Mouse (Mus musculus): ENCODE data around the gene A630001G21Rik. TPM values are rescaled to one million over a fixed set of nuclear protein-coding genes. Genes with fewer than 3 reads are reported as not detected.
A peak's percentile ranks its signal among the peaks of the same experiment; 100 is the strongest.

The A630001G21Rik gene
- polyA plus RNA-seq, 1 experiment from 2014 or later = 0.19 TPM

- WGBS = 90% methylated on average over 4 of the region's 4 CpGs
- Histone ChIP-seq H3K27me3 (ENCODE audit: control insufficient read depth, insufficient read depth, low read depth, low read length) (no peaks in the 10 kb centered on the region), H3K4me3 (ENCODE audit: low read depth, low read length) (no peak overlapping the region), H3K9ac (ENCODE audit: low read depth, low read length) (no peak overlapping the region), H3K4me1 (ENCODE audit: control insufficient read depth, insufficient read depth, low read length) (no peaks in the 10 kb centered on the region), H3K36me3 (ENCODE audit: control insufficient read depth, insufficient read depth, low read length) (no peaks in the 10 kb centered on the region), H3K9me3 (replicated peaks; ENCODE audit: control insufficient read depth, low read length, poor library complexity, severe bottlenecking) (no peaks in the 10 kb centered on the region), H3K27ac (ENCODE audit: low read length) (no peak overlapping the region), H3K4me2 (ENCODE audit: low read length) (no peak overlapping the region)
- ATAC-seq = no peak
Measured at GRCm38 (mm10) chr1:85761665-85762064, 16.8 kb downstream of the A630001G21Rik start.

- Histone ChIP-seq H3K4me3 (ENCODE audit: low read depth, low read length) (no peak overlapping the region), H3K27me3 (ENCODE audit: control insufficient read depth, insufficient read depth, low read depth, low read length) (no peaks in the 10 kb centered on the region), H3K9me3 (replicated peaks; ENCODE audit: control insufficient read depth, low read length, poor library complexity, severe bottlenecking) (no peaks in the 10 kb centered on the region), H3K27ac (ENCODE audit: low read length) (no peak overlapping the region), H3K4me1 (ENCODE audit: control insufficient read depth, insufficient read depth, low read length) (no peaks in the 10 kb centered on the region), H3K4me2 (ENCODE audit: low read length) (no peak overlapping the region), H3K36me3 (ENCODE audit: control insufficient read depth, insufficient read depth, low read length) (no peaks in the 10 kb centered on the region), H3K9ac (ENCODE audit: low read depth, low read length) (no peak overlapping the region)
- ATAC-seq = no peak
- 0% methylated on average over 1 of the region's 1 CpGs for WGBS
Measured at GRCm38 (mm10) chr1:85758969-85759293, 19.5 kb downstream of the A630001G21Rik start.

GRCm38 (mm10) chr1:85758231-85758968, 20.0 kb downstream of the A630001G21Rik start:
- WGBS = 28% methylated on average over 14 of the region's 14 CpGs
- no peak overlapping the region for H3K27ac ChIP-seq (ENCODE audit: low read length)
- no peak overlapping the region for H3K4me3 ChIP-seq (ENCODE audit: low read depth, low read length)
- no peaks in the 10 kb centered on the region for H3K36me3 ChIP-seq (ENCODE audit: control insufficient read depth, insufficient read depth, low read length)
- no peak overlapping the region for H3K4me2 ChIP-seq (ENCODE audit: low read length)
- H3K9me3 ChIP-seq (replicated peaks; ENCODE audit: control insufficient read depth, low read length, poor library complexity, severe bottlenecking) = no peaks in the 10 kb centered on the region
- H3K27me3 ChIP-seq (ENCODE audit: control insufficient read depth, insufficient read depth, low read depth, low read length) = no peaks in the 10 kb centered on the region
- H3K4me1 ChIP-seq (ENCODE audit: control insufficient read depth, insufficient read depth, low read length) = no peaks in the 10 kb centered on the region
- no peak for ATAC-seq
- H3K9ac ChIP-seq (ENCODE audit: low read depth, low read length) = no peak overlapping the region

- H3K4me2 ChIP-seq (ENCODE audit: low read length) = no peak overlapping the region
- H3K36me3 ChIP-seq (ENCODE audit: control insufficient read depth, insufficient read depth, low read length) = no peaks in the 10 kb centered on the region
- H3K9ac ChIP-seq (ENCODE audit: low read depth, low read length) = no peak overlapping the region
- no peak overlapping the region for H3K27ac ChIP-seq (ENCODE audit: low read length)
- ATAC-seq = no peak
- WGBS = 89% methylated on average over 6 of the region's 6 CpGs
- H3K9me3 ChIP-seq (replicated peaks; ENCODE audit: control insufficient read depth, low read length, poor library complexity, severe bottlenecking) = no peaks in the 10 kb centered on the region
- H3K27me3 ChIP-seq (ENCODE audit: control insufficient read depth, insufficient read depth, low read depth, low read length) = no peaks in the 10 kb centered on the region
- no peaks in the 10 kb centered on the region for H3K4me1 ChIP-seq (ENCODE audit: control insufficient read depth, insufficient read depth, low read length)
- no peak overlapping the region for H3K4me3 ChIP-seq (ENCODE audit: low read depth, low read length)
Measured at GRCm38 (mm10) chr1:85757531-85758230, 20.8 kb downstream of the A630001G21Rik start.

- WGBS = 85% methylated on average over 11 of the region's 11 CpGs
- Histone ChIP-seq H3K4me2 (ENCODE audit: low read length) (no peak overlapping the region), H3K4me1 (ENCODE audit: control insufficient read depth, insufficient read depth, low read length) (no peaks in the 10 kb centered on the region), H3K27me3 (ENCODE audit: control insufficient read depth, insufficient read depth, low read depth, low read length) (no peaks in the 10 kb centered on the region), H3K4me3 (ENCODE audit: low read depth, low read length) (no peak overlapping the region), H3K9ac (ENCODE audit: low read depth, low read length) (no peak overlapping the region), H3K9me3 (replicated peaks; ENCODE audit: control insufficient read depth, low read length, poor library complexity, severe bottlenecking) (no peaks in the 10 kb centered on the region), H3K36me3 (ENCODE audit: control insufficient read depth, insufficient read depth, low read length) (no peaks in the 10 kb centered on the region), H3K27ac (ENCODE audit: low read length) (no peak overlapping the region)
- ATAC-seq = no peak
Measured at GRCm38 (mm10) chr1:85751932-85752680, 26.3 kb downstream of the A630001G21Rik start.

- no peak overlapping the region for H3K4me3 ChIP-seq (ENCODE audit: low read depth, low read length)
- no peaks in the 10 kb centered on the region for H3K36me3 ChIP-seq (ENCODE audit: control insufficient read depth, insufficient read depth, low read length)
- peak; percentile 56; the same call in 1 of the 2 replicates for ATAC-seq
- H3K9me3 ChIP-seq (replicated peaks; ENCODE audit: control insufficient read depth, low read length, poor library complexity, severe bottlenecking) = no peaks in the 10 kb centered on the region
- H3K27ac ChIP-seq (ENCODE audit: low read length) = no peak overlapping the region
- H3K9ac ChIP-seq (ENCODE audit: low read depth, low read length) = no peak overlapping the region
- no peak overlapping the region for H3K4me2 ChIP-seq (ENCODE audit: low read length)
- H3K27me3 ChIP-seq (ENCODE audit: control insufficient read depth, insufficient read depth, low read depth, low read length) = no peaks in the 10 kb centered on the region
- no peaks in the 10 kb centered on the region for H3K4me1 ChIP-seq (ENCODE audit: control insufficient read depth, insufficient read depth, low read length)
- 33% methylated on average over 6 of the region's 6 CpGs for WGBS
Measured at GRCm38 (mm10) chr1:85751494-85751893, 26.9 kb downstream of the A630001G21Rik start.

DNA sequence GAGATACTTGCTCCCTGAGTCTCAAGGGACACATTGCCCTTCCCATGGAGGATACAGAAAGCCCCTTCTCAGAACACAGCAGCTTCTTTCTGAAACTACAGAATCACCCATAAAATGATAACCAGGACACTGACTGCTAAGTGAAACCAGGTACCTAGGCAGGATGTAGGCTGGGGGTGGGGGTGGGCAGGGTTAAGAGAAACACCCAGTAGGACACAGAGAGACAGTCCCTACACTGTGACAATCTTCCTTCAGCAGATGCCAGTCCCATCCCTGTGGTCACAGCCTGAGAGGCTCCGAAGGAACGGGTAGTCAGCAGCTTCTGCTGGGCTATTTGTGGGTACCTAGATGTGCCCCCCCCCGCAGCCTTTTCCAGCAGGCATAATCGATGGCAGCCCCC, 27.8 kb downstream of the A630001G21Rik start:
- H3K27me3 ChIP-seq (ENCODE audit: control insufficient read depth, insufficient read depth, low read depth, low read length) = no peaks in the 10 kb centered on the region

GRCm38 (mm10) chr1:85749829-85750228, 28.6 kb downstream of the A630001G21Rik start:
- Histone ChIP-seq H3K36me3 (ENCODE audit: control insufficient read depth, insufficient read depth, low read length) (no peaks in the 10 kb centered on the region), H3K9me3 (replicated peaks; ENCODE audit: control insufficient read depth, low read length, poor library complexity, severe bottlenecking) (no peaks in the 10 kb centered on the region), H3K4me2 (ENCODE audit: low read length) (no peak overlapping the region), H3K9ac (ENCODE audit: low read depth, low read length) (no peak overlapping the region), H3K4me3 (ENCODE audit: low read depth, low read length) (no peak overlapping the region), H3K4me1 (ENCODE audit: control insufficient read depth, insufficient read depth, low read length) (no peaks in the 10 kb centered on the region), H3K27ac (ENCODE audit: low read length) (no peak overlapping the region), H3K27me3 (ENCODE audit: control insufficient read depth, insufficient read depth, low read depth, low read length) (no peaks in the 10 kb centered on the region)
- WGBS = 66% methylated on average over 2 of the region's 2 CpGs
- ATAC-seq = no peak

More for the DNA sequence above, 27.8 kb downstream of the A630001G21Rik start:
- no peak for ATAC-seq
- WGBS = 89% methylated on average over 4 of the region's 4 CpGs
- Histone ChIP-seq H3K27ac (ENCODE audit: low read length) (no peak overlapping the region), H3K36me3 (ENCODE audit: control insufficient read depth, insufficient read depth, low read length) (no peaks in the 10 kb centered on the region), H3K9ac (ENCODE audit: low read depth, low read length) (no peak overlapping the region), H3K4me1 (ENCODE audit: control insufficient read depth, insufficient read depth, low read length) (no peaks in the 10 kb centered on the region), H3K4me2 (ENCODE audit: low read length) (no peak overlapping the region), H3K9me3 (replicated peaks; ENCODE audit: control insufficient read depth, low read length, poor library complexity, severe bottlenecking) (no peaks in the 10 kb centered on the region), H3K4me3 (ENCODE audit: low read depth, low read length) (no peak overlapping the region)

GRCm38 (mm10) chr1:85746511-85746910, 31.9 kb downstream of the A630001G21Rik start:
- Histone ChIP-seq H3K27me3 (ENCODE audit: control insufficient read depth, insufficient read depth, low read depth, low read length) (no peaks in the 10 kb centered on the region), H3K4me1 (ENCODE audit: control insufficient read depth, insufficient read depth, low read length) (no peaks in the 10 kb centered on the region), H3K9me3 (replicated peaks; ENCODE audit: control insufficient read depth, low read length, poor library complexity, severe bottlenecking) (no peaks in the 10 kb centered on the region), H3K9ac (ENCODE audit: low read depth, low read length) (no peak overlapping the region), H3K4me3 (ENCODE audit: low read depth, low read length) (no peak overlapping the region), H3K27ac (ENCODE audit: low read length) (no peak overlapping the region), H3K36me3 (ENCODE audit: control insufficient read depth, insufficient read depth, low read length) (no peaks in the 10 kb centered on the region), H3K4me2 (ENCODE audit: low read length) (no peak overlapping the region)
- WGBS = 91% methylated on average over 5 of the region's 5 CpGs
- ATAC-seq = no peak

Data from midbrain, embryonic 16.5 days (tissue).